Mouse (Mus musculus): ENCODE results near the gene Itga5.

Gene Itga5

GRCm38 (mm10) chr15:103340786-103341185, 25.8 kb downstream of the Itga5 start:
- DNase-seq (ENCODE audit: low spot score in 2 of 2), result no peak

DNA sequence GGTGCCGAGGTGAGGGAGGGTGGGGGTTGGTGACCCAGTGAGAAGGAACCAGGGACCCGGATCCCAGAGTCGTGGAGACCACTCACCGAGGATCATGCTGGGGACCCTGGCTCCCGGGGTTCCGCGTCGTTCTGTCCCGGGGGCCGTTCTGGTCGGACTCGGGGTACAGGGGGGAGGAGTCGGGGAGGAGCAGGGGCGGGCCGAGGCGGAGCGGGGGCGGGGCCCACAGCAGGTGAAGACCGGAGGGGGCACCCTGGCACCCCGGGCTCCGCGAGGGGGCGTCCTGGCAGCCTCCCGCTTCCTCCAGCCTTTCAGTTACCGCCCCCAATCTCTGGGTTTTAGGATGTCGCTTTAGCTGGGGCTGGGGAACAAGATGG, 26.6 kb downstream of the Itga5 start, which contains the start of gene Zfp385a:
Gene Zfp385a, minus strand, starts transcription at position 133 of the 377 bp plus-strand sequence.
- peak; percentile 66 for DNase-seq (ENCODE audit: low spot score in 2 of 2)

DNA sequence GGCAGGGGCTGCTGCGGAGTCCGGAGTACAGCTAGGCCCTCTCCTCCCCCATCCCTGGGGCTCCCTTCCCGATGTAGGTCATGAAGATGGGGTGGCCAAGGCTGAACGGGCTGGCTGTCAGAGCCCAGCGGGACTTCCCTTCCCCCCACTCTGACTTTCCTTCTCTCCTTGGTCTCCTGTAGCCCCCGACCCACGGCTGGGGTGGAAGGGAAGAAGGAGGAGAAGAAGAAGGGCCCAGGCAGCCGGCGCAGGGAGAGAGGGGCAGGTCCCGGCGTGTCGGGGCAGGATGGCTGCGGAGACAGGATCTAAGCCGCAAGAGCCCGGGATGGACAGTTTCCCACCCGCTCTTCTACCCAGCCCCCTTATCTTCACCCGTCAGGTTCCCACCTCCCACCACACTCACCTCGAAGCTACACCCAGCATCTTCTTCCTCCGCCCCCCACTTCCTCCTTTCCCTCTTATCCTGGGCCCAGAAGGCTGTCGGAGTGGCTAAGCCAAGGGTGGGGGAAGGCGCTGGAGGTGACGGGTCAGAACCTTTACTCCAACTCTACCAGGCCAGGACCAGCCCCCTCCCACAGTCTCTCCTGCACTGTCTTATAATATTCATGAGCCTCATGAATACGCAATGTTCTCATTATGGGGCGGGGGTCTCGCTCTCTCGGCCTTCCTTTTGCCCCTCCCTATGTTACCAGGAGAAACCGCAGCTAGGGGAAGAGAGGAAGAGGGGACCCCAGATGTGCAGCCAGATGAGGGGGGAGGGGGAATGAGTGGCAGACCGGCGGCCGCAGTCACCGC, 27.2 kb downstream of the Itga5 start:
- DNase-seq (ENCODE audit: low spot score in 2 of 2), result no peak

- no peak for DNase-seq (ENCODE audit: low spot score in 2 of 2)
Observed at GRCm38 (mm10) chr15:103338829-103339165, 27.8 kb downstream of the Itga5 start.

- no peak for DNase-seq (ENCODE audit: low spot score in 2 of 2)
Observed at GRCm38 (mm10) chr15:103336996-103337667, 29.4 kb downstream of the Itga5 start.

DNA sequence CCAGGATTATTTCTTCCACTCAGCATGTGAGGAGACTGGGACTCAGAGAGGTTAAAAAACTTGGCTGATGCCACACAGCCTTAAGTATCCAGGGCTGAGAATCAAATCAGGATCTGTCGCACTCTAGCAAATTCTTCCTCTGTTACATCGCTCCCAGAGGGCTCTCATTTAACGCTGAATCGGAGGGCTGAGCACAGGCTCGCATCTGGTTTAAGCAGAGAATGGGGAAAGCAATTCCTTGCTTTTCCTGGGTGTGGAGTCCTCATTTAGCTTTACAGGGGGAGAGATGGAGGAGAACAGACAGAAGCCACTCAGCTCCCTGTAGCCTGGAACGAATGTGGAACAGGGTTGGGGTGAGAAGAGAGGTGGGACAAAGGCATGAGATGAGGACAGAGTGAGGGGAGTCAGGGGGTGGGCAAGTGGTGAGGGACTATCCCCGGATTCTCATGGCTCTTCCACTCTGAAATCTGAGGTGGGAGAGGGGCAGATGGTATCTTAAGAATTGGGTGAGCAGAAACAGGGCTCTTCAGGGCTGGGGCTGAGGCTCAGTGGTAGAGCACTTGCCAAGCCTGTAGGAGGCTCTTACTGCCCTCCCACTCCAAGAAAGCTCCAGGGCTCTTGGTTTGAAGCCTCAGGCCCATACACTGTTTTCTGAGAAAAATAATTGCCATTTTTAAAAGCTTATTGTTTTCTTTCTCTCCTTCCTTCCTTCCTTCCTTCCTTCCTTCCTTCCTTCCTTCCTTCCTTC, 30.9 kb downstream of the Itga5 start:
- DNase-seq (ENCODE audit: low spot score in 2 of 2), result no peak

- DNase-seq (ENCODE audit: low spot score in 2 of 2), result no peak
Observed at GRCm38 (mm10) chr15:103335040-103335439, 31.5 kb downstream of the Itga5 start.

GRCm38 (mm10) chr15:103334194-103334593, 32.4 kb downstream of the Itga5 start:
- no peak for DNase-seq (ENCODE audit: low spot score in 2 of 2)

DNA sequence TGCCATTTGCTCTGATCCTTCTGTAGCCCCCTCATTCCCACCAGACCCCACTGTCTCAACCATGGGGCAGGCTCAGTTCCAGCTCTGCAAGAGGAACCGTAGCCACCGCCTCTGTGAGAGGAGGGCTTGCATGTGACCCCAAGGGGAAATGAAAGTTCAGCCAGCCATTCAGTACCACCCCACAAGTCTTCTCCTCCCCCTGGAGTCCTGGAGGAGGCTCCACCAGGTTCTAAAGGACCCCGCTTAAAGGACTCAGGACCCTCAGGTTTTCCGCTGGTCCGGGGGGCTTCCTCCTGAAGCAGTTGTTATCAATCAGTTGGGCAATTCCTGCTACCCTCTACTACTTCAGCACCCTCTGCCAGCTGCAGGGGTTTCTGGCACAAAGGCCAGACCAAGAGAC, 32.8 kb downstream of the Itga5 start:
- no peak for DNase-seq (ENCODE audit: low spot score in 2 of 2)

GRCm38 (mm10) chr15:103333081-103333615, 33.4 kb downstream of the Itga5 start:
- DNase-seq (ENCODE audit: low spot score in 2 of 2), result no peak

GRCm38 (mm10) chr15:103323455-103324247, 42.9 kb downstream of the Itga5 start:
- DNase-seq (ENCODE audit: low spot score in 2 of 2), result peak in 1 of 2 experiments; percentile 73

- DNase-seq (ENCODE audit: low spot score in 2 of 2), result no peak
Observed at GRCm38 (mm10) chr15:103323070-103323454, 43.5 kb downstream of the Itga5 start.

DNA sequence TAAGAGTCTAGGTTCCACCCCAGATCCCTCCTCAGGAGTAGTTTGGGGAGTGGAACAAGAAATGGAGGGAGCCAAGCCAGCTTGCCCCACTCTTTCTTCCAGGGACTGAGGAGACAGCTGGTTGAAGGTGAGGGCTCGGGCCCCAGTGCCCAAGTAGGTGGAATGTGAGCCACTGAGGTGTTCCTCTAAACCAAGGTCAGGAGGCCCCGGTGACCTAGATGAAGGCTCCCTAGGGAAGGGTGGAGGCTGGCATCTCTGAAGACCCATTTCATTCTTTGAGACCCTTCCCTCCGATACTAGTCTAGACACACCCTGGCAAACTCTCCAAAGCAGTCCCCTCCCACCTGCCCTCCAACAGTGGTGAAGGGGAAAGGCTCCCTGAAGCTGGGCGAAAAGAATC, 44.2 kb downstream of the Itga5 start:
- DNase-seq (ENCODE audit: low spot score in 2 of 2), result no peak

GRCm38 (mm10) chr15:103321076-103321475, 45.5 kb downstream of the Itga5 start:
- DNase-seq (ENCODE audit: low spot score in 2 of 2), result no peak

DNA sequence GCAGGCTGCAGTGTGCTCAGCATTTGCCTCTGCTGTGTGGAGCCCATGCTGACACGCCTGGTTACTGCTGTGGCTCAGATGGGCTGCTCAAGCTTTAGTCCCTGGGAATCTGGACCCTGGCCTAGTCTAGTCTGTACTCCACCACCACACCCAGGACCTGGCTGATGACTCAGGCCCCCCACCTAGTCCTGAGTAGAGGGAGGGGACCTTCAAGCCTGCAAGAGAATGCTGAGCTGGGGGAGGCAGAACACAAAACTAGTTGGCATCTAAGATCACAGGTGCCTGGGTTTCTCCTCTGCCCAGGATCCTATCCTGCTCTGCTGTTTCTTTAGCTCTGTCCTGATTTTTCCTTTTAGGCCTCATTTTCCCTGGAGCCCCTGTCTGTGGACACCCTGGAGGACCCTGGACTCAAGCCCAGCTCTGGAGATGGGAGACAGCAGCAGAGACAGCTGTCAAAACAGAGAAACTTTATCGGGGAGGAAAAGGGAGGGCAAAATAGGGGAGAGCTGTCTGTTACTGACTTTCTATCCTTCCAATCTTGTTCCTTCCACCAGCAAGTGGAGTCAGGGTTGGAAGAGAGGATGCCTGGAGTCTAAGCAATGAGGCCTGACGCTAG, 48.3 kb downstream of the Itga5 start:
- DNase-seq (ENCODE audit: low spot score in 2 of 2), result no peak

- DNase-seq (ENCODE audit: low spot score in 2 of 2), result no peak
Observed at GRCm38 (mm10) chr15:103317731-103318130, 48.8 kb downstream of the Itga5 start.

GRCm38 (mm10) chr15:103317120-103317519, 49.4 kb downstream of the Itga5 start:
- no peak for DNase-seq (ENCODE audit: low spot score in 2 of 2)

DNA sequence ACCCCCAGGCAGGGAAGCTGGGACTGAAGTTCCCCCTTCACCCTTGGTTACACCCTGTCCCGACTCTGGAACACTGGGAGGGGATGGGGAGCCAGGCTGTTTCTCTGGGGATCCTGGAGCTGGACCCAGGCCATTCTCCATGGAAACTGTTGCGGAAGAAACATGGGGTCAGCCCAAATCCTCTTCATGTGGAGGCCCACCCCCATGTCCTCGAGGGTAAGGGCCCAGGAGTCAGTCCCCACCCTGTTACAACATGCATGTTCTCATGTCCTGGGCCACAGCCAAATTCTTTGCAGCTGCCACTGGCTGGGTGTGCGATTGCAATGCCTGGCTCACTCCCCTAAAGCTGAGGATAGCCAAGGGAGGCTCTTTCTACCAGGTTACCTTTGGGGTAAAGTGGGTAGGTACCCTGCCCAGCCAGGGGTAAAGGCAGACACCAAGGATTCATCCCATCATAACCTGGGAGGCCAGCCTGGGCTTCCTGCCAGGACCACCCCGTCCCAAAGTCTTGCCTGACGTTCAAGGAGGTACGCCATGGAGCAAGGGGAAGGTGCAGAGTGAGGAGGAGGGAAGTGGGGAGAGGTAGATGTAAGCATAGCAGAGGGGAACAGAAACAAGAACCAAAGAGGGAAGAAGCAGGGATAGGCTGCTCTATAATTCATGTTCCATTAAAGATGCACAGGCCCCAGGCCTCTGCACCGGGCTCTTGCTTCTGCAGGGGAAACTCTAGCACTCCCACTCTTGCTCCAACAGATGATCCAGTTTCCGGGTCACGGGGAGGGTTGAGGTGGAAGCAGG, 50.4 kb downstream of the Itga5 start:
- DNase-seq (ENCODE audit: low spot score in 2 of 2), result no peak

- no peak for DNase-seq (ENCODE audit: low spot score in 2 of 2)
Observed at GRCm38 (mm10) chr15:103315011-103315502, 51.5 kb downstream of the Itga5 start.

GRCm38 (mm10) chr15:103314181-103314580, 52.4 kb downstream of the Itga5 start:
- DNase-seq (ENCODE audit: low spot score in 2 of 2), result no peak
